Mouse (Mus musculus) megakaryocyte progenitor cell, adult 5-6 weeks (primary cell): ENCODE data around the gene Pnmal1. TPM values are rescaled to one million over a fixed set of nuclear protein-coding genes. Genes with fewer than 3 reads are reported as not detected.

ENCODE experiments used
- ATAC-seq: replicated peaks from 2 replicates; pipeline ENCODE4 v1.8.0; 2016; ENCODE audit warnings: mild to moderate bottlenecking, moderate TSS enrichment, inconsistent platforms; ENCODE audit not compliant: poor library complexity
- total RNA-seq, 2 experiments: library from RNA; stranded (forward) in 1 of 2; stranded (reverse) in 1 of 2; fragments of 157-497, 149-512 nt in 1 of 2; fragments of 200-1000 nt in 1 of 2; gene quantifications; 2 replicates each; pipeline versions ENCODE4 v1.2.3 to v1.2.4; 2015 to 2017

The Pnmal1 gene
- total RNA-seq (2015) (not detected in 2 replicates), total RNA-seq (2017) (not detected in 2 replicates)

- no peak for ATAC-seq
These were observed at the start of gene Pnmal1 for GRCm38 (mm10) chr7:16959539-16960187. Gene Pnmal1 (plus strand): TSS chr7:16959679.

GRCm38 (mm10) chr7:16909909-16910308 is 49.6 kb upstream of the Pnmal1 start:
- ATAC-seq, result peak; percentile 64

GRCm38 (mm10) chr7:16911904-16912303 is 47.6 kb upstream of the Pnmal1 start:
- ATAC-seq, result no peak

- ATAC-seq, result 0 out of 2 replicates have a peak, but pooled peaks have one; percentile 9
These were observed 47.1 kb upstream of the Pnmal1 start for GRCm38 (mm10) chr7:16912360-16912759.

GRCm38 (mm10) chr7:16913806-16914452 is 45.5 kb upstream of the Pnmal1 start:
- ATAC-seq, result peak; percentile 78

- no peak for ATAC-seq
These were observed 44.8 kb upstream of the Pnmal1 start for GRCm38 (mm10) chr7:16914453-16915343.

GRCm38 (mm10) chr7:16915461-16916340 is 43.8 kb upstream of the Pnmal1 start:
- ATAC-seq, result no peak

GRCm38 (mm10) chr7:16916342-16917265 is 42.9 kb upstream of the Pnmal1 start:
- peak; percentile 26; the same call in 1 of the 2 replicates for ATAC-seq

GRCm38 (mm10) chr7:16917447-16917846 is 42.0 kb upstream of the Pnmal1 start:
- ATAC-seq, result no peak

GRCm38 (mm10) chr7:16918014-16918413 is 41.5 kb upstream of the Pnmal1 start:
- no peak for ATAC-seq

GRCm38 (mm10) chr7:16918670-16919069 is 40.8 kb upstream of the Pnmal1 start:
- no peak for ATAC-seq

GRCm38 (mm10) chr7:16919395-16920149 is 39.9 kb upstream of the Pnmal1 start:
- peak; percentile 21 for ATAC-seq

- no peak for ATAC-seq
These were observed 39.3 kb upstream of the Pnmal1 start for GRCm38 (mm10) chr7:16920150-16920579.

- no peak for ATAC-seq
These were observed 38.4 kb upstream of the Pnmal1 start for GRCm38 (mm10) chr7:16920818-16921791.

GRCm38 (mm10) chr7:16921881-16922335 is 37.6 kb upstream of the Pnmal1 start:
- no peak for ATAC-seq

GRCm38 (mm10) chr7:16922360-16922973 is 37.0 kb upstream of the Pnmal1 start:
- 0 out of 2 replicates have a peak, but pooled peaks have one; percentile 7 for ATAC-seq
